Mouse (Mus musculus) heart, embryonic 16.5 days (tissue): ENCODE measurements around the gene Prdm16. TPM values are rescaled to one million over a fixed set of nuclear protein-coding genes. Genes with fewer than 3 reads are reported as not detected.

Source experiments
- ATAC-seq: fragments of 200-750 bp; cut with Nextera tagmentation; replicated peaks from 2 replicates; pipeline ENCODE4 v1.8.0; 2017; ENCODE audit warnings: moderate number of reproducible peaks; ENCODE audit not compliant: insufficient read depth, low FRiP score; ENCODE audit errors: extremely low read depth
- H3K27ac ChIP-seq: fragments of 300-500 bp; sonication (generic); 2 replicates; pipeline ENCODE4 v1.5.1; 2014; ENCODE audit warnings: mild to moderate bottlenecking, low read length, control low read depth, moderate library complexity
- H3K27me3 ChIP-seq: fragments of 300-500 bp; sonication (generic); 2 replicates; pipeline ENCODE4 v1.6.1; 2014; ENCODE audit warnings: low read length, mixed read lengths; ENCODE audit not compliant: control insufficient read depth, insufficient read depth
- H3K36me3 ChIP-seq: fragments of 300-500 bp; sonication (generic); 2 replicates; pipeline ENCODE4 v1.6.1; 2014; ENCODE audit not compliant: control insufficient read depth, insufficient read depth
- H3K4me1 ChIP-seq: fragments of 300-500 bp; sonication (generic); 2 replicates; pipeline ENCODE4 v1.6.1; 2014; ENCODE audit warnings: low read length, mixed read lengths; ENCODE audit not compliant: control insufficient read depth, insufficient read depth
- H3K4me2 ChIP-seq: fragments of 300-500 bp; sonication (generic); 2 replicates; pipeline ENCODE4 v1.6.1; 2014; ENCODE audit warnings: low read depth, mild to moderate bottlenecking, control low read depth, low read length
- H3K4me3 ChIP-seq: fragments of 300-500 bp; sonication (generic); 2 replicates; pipeline ENCODE4 v1.5.1; 2014; ENCODE audit warnings: mild to moderate bottlenecking, control low read depth, low read length
- H3K9ac ChIP-seq: fragments of 300-500 bp; sonication (generic); 2 replicates; pipeline ENCODE4 v1.6.1; 2014; ENCODE audit warnings: low read length, control low read depth
- H3K9me3 ChIP-seq: fragments of 300-500 bp; sonication (generic); replicated peaks from 2 replicates; pipeline ENCODE4 v1.6.1; 2016; ENCODE audit warnings: low read length; ENCODE audit not compliant: control insufficient read depth
- WGBS: fragments of 180-500 bp; shearing (Covaris S2); extraction: QIAGEN DNeasy Blood & Tissue Kit; methylation state at CpG from one replicate; pipeline ENCODE4 v1.1.7; 2014; 5-methylcytosine and 5-hydroxymethylcytosine counted together
- polyA plus RNA-seq: library from polyadenylated mRNA; unstranded; fragments of >200 nt; fragmentation: Nextera tagmentation; extraction: Ambion mirVana; gene quantifications from 2 replicates; pipeline ENCODE4 v1.2.1, GENCODE M21; 2015

The Prdm16 gene
- polyA plus RNA-seq, 1 experiment from 2014 or later, result 18.2 TPM

DNA sequence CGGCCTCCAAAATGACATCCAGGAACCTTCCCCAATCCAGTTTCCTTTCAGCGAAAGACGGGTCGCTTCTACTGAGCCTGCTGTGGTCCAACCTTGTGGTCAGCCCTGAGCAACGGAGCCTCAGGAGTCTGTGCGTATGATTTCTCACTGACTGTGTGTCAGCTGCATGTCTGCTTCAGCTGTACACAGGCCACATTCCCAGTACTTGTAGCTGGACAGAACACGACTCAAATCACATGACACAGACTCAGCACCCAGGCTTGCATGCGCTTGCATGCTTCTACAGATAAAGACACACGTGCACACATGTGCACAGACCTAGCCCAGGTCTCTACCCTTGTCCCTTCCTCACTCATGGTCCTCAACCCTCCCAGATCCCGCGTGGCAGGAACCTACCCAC, 79.5 kb downstream of the Prdm16 start:
- Histone ChIP-seq H3K9me3 (no peaks in the 10 kb centered on the region), H3K27ac (no peak overlapping the region), H3K4me1 (peaks cover 5% of the 10 kb centered on the region; the same call in 1 of the 2 replicates), H3K4me3 (no peak overlapping the region), H3K27me3 (no peaks in the 10 kb centered on the region), H3K36me3 (no peaks in the 10 kb centered on the region), H3K4me2 (no peak overlapping the region), H3K9ac (no peak overlapping the region)
- no peak for ATAC-seq
- 71% methylated on average over 11 of the region's 11 CpGs for WGBS

DNA sequence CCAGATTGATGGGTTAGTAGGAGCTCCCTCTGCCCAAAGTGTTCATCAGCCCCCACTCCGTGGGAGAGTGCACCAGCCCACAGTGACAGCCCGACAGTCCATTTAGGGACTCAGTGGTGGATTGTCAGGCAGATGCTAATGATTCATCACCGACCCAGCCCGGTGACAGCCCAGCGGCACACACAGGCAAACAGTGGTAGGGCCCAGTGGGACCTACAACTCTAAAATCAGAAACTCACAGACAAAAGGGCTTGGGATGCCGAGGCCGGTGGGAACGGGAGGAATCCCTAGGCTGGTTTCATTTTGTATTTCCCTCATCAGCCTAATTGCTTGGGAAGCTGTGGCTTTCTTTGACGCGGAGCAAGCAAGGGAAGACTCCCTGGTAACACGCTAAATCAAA, 80.3 kb downstream of the Prdm16 start:
- Histone ChIP-seq H3K4me2 (no peak overlapping the region), H3K36me3 (no peaks in the 10 kb centered on the region), H3K4me1 (peaks cover 5% of the 10 kb centered on the region; the same call in 1 of the 2 replicates), H3K4me3 (no peak overlapping the region), H3K27me3 (no peaks in the 10 kb centered on the region), H3K9ac (no peak overlapping the region), H3K9me3 (no peaks in the 10 kb centered on the region), H3K27ac (no peak overlapping the region)
- ATAC-seq, result 0 out of 2 replicates have a peak, but pooled peaks have one; percentile 13
- WGBS, result 68% methylated on average over 11 of the region's 11 CpGs

DNA sequence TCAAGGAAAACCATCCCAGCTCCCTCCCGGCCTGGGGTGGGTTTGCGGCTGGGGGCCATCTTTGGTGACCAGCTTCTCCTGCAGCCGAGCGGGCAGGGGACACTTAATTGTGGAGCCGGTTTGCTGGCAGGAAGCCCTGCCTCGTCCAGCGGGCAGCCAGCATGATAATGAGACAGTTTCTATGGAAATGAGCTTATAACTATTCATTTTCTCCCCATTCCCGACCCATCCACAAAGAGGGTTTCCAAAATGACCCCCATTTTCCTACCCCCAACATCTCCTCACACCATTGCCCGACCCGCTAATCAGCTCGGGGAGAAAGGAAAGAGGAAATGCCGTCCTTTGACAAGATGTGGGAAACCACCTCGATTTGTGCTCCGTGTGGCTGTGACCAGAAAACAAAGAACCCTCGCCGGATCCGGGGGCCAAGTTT, 86.7 kb downstream of the Prdm16 start:
- Histone ChIP-seq H3K9ac (peak overlapping the region; percentile 39; the same call in 1 of the 2 replicates), H3K9me3 (no peaks in the 10 kb centered on the region), H3K27ac (peak overlapping the region; percentile 15; the same call in 1 of the 2 replicates), H3K4me2 (peak overlapping the region; percentile 50), H3K4me3 (peak overlapping the region; percentile 10; the same call in 1 of the 2 replicates), H3K36me3 (no peaks in the 10 kb centered on the region), H3K4me1 (peaks cover 41% of the 10 kb centered on the region), H3K27me3 (no peaks in the 10 kb centered on the region)
- 29% methylated on average over 17 of the region's 17 CpGs for WGBS
- no peak for ATAC-seq

DNA sequence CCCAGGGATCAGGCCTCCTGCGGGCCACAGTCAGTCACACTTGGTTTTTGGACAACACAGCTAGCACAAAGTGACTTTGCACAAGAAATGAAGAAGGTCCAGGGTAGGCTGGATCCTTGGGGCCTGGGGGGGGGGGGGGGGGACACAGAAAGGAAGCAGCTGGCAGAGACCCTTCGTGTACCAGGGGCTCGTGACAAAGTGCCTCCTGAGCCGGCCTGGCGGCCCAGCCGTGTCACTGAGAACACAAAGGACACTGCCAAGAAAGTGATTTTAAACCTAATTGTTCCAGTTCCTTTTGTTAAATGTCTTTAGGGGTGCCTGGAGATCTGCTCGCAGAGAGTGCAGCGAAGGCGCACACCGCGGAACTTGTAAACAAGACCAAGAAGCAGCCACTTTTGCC, 87.2 kb downstream of the Prdm16 start:
- H3K27me3 ChIP-seq, result no peaks in the 10 kb centered on the region
- WGBS, result 78% methylated on average over 11 of the region's 11 CpGs
- peak overlapping the region; percentile 39; the same call in 1 of the 2 replicates for H3K9ac ChIP-seq
- peak overlapping the region; percentile 50 for H3K4me2 ChIP-seq
- no peaks in the 10 kb centered on the region for H3K9me3 ChIP-seq
- no peak overlapping the region; the same call in 1 of the 2 replicates for H3K4me3 ChIP-seq
- H3K27ac ChIP-seq, result peak overlapping the region; percentile 5; the same call in 1 of the 2 replicates
- ATAC-seq, result no peak
- H3K4me1 ChIP-seq, result peaks cover 39% of the 10 kb centered on the region
- no peaks in the 10 kb centered on the region for H3K36me3 ChIP-seq

DNA sequence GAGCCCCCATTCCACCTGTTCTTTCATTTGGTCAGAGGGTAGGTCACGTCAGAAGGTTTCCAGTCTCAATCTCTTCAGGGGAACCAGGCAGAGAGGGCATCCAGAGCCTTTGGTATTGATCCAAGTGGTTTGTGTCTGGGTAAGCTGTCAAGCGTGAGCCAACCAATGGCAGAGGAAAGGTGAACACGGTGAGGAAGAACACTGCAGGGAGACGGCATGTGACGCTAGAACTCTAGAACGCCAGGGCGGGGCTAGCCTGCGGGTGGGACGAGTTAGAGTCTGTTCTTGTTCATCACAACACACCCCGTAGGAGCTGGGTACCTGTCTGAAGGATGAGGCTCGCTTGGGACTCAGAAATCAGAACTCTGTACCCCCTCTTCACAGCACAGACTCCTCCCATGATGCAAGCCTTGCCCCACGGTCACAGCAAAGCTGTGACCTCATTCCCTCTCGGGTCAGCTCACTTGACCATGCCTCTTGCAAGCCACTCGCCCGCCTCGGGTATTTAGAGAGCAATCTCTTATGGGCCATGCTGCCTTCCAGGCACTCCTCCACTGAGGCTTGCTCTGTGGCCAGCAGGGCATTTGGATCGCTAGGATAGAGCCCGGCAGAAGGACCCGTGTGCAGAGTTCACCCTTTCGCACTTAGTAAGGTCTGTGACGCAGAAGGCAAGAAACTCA, 89.4 kb downstream of the Prdm16 start:
- Histone ChIP-seq H3K4me2 (no peak overlapping the region), H3K4me1 (peaks cover 49% of the 10 kb centered on the region), H3K27ac (no peak overlapping the region), H3K4me3 (no peak overlapping the region), H3K27me3 (no peaks in the 10 kb centered on the region), H3K9ac (no peak overlapping the region), H3K9me3 (no peaks in the 10 kb centered on the region), H3K36me3 (no peaks in the 10 kb centered on the region)
- ATAC-seq, result no peak
- WGBS, result 62% methylated on average over 21 of the region's 21 CpGs

DNA sequence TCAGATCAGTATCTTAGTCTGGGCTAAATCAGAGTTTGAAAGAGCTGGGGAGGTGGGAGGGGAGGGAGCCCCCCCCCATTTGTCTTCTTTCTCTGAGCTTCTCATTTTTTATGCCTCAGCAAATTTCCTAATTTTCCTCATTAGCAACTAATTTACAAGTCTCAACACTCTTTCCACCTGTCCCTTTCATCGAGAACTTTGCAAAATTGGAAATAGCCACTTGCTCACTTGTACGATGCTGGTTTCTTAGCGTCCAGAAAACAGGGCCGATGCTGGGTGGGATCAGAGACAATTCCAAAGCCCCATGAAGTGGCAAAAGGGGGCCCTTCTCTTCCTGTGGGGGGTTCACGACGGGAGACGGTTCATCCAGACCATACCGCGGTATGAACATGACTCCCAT, 91.4 kb downstream of the Prdm16 start:
- Histone ChIP-seq H3K4me3 (no peak overlapping the region), H3K9me3 (no peaks in the 10 kb centered on the region), H3K4me1 (peaks cover 59% of the 10 kb centered on the region), H3K9ac (no peak overlapping the region), H3K36me3 (no peaks in the 10 kb centered on the region), H3K27me3 (no peaks in the 10 kb centered on the region), H3K4me2 (0 out of 2 replicates have a peak overlapping the region, but pooled peaks have one; percentile 0), H3K27ac (0 out of 2 replicates have a peak overlapping the region, but pooled peaks have one; percentile 6)
- WGBS, result 56% methylated on average over 9 of the region's 9 CpGs
- ATAC-seq, result no peak

DNA sequence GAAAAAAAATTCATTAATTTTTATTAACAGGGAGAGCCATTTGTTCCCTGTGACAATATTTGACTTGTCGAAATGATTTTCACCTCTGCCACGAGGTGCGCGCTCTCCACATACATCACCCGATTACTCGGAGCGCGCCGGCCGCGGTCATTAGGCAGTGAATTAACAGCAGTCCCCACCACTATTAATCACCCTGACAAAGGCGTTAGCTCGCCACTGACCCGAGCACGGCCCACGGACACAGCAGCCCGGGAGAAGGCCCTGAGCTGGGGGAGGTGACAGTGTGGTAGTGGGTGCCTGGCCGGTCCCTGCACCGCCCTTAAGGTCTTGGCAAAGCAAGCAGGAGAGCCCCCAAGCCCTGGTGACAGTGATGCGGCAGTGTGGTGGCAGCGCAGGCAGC, 92.8 kb downstream of the Prdm16 start:
- WGBS, result 40% methylated on average over 21 of the region's 21 CpGs
- H3K4me1 ChIP-seq, result peaks cover 53% of the 10 kb centered on the region

DNA sequence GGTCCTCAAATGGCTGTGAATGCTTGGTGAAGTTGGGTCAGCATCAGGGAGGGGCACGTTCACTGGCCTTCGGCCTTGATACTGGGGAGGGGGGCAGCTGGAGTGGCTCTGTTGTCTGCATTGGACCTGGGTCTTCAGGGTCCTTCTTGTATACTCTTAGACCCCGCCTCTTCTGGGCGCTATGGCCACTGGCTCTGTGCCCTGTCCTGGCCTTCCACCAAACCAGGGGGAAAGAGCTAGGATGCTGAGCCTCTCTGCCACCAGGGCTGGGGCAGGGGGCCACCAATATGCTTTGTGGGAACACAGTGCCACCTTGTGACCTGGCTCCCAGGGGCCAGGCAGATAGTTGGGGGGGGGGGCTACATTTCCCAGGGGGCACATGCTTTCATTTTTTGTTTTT, 93.5 kb downstream of the Prdm16 start:
- ATAC-seq, result peak; percentile 51
- Histone ChIP-seq H3K27ac (peak overlapping the region; percentile 97), H3K36me3 (no peaks in the 10 kb centered on the region), H3K4me1 (peaks cover 53% of the 10 kb centered on the region), H3K4me2 (peak overlapping the region; percentile 58), H3K4me3 (no peak overlapping the region; the same call in 1 of the 2 replicates), H3K9me3 (no peaks in the 10 kb centered on the region), H3K27me3 (no peaks in the 10 kb centered on the region), H3K9ac (peak overlapping the region; percentile 66; the same call in 1 of the 2 replicates)
- WGBS, result 39% methylated on average over 4 of the region's 4 CpGs

More for the DNA sequence above, 92.8 kb downstream of the Prdm16 start:
- H3K9me3 ChIP-seq, result no peaks in the 10 kb centered on the region
- H3K4me3 ChIP-seq, result no peak overlapping the region
- H3K4me2 ChIP-seq, result no peak overlapping the region
- no peak for ATAC-seq
- no peaks in the 10 kb centered on the region for H3K36me3 ChIP-seq
- H3K9ac ChIP-seq, result no peak overlapping the region
- H3K27ac ChIP-seq, result peak overlapping the region; percentile 76; the same call in 1 of the 2 replicates
- H3K27me3 ChIP-seq, result no peaks in the 10 kb centered on the region

DNA sequence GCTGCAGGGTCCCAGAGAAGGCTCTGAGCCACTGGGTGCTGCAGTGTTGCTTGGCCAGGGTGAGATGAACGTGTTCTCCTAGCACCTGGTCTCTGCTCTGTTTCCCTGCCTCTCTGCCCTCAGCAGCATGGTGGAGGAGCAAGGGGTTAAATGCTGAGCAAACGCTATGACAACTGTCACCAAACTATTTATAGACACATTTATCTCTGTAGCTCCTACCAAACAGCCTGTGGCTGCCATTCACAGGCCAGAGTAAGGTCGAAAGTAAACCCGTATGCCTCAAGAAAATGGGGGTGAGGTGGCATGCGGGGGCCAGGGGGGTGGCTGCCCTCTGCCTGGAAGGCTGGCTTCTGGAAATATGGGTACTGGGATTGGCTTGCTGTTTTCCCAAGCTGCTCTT, 94.1 kb downstream of the Prdm16 start:
- peak; percentile 80 for ATAC-seq
- H3K9ac ChIP-seq, result peak overlapping the region; percentile 66
- WGBS, result 16% methylated on average over 5 of the region's 5 CpGs
- H3K4me3 ChIP-seq, result peak overlapping the region; percentile 28
- H3K9me3 ChIP-seq, result no peaks in the 10 kb centered on the region
- H3K36me3 ChIP-seq, result no peaks in the 10 kb centered on the region
- H3K4me1 ChIP-seq, result peaks cover 52% of the 10 kb centered on the region
- H3K27me3 ChIP-seq, result no peaks in the 10 kb centered on the region
- H3K4me2 ChIP-seq, result peak overlapping the region; percentile 58
- H3K27ac ChIP-seq, result peak overlapping the region; percentile 97
